Mouse (Mus musculus): ENCODE data around the gene Prss12. TPM values are rescaled to one million over a fixed set of nuclear protein-coding genes. Genes with fewer than 3 reads are reported as not detected.

Prss12 gene
- polyA plus RNA-seq, 1 experiment, result 0.43 TPM

DNA sequence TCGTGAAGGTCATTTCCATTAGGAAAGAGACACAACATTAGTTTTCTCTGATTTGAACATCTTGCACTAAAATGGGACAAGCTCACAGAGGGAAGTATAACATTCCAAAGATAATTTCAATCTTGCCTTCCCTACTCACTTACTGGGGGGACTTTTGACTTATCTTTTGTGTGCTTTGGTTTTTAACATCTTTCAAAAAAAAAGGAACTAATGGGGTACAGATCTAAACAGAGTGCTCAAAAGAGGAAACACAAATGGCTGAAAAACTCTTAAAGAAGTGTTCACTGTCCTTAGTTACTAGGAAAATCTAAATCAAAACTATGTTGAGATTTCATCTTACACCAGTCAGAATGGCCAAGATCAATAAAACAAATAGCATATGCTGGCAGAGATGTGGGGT lies 90.6 kb downstream of the Prss12 start:
- no peak for TF ChIP-seq CTCF (IDR thresholded peaks at IDR 0.05; ENCODE audit: control insufficient read depth, insufficient read depth, insufficient replicate concordance, low read depth, low read length)
- no peak for TF ChIP-seq POLR2A (IDR thresholded peaks at IDR 0.05; ENCODE audit: control insufficient read depth, low read depth, low read length)
- no peaks in the 10 kb centered on the region for H3K4me1 ChIP-seq (ENCODE audit: control insufficient read depth, insufficient read depth, low read length)
- no peaks in the 10 kb centered on the region for H3K36me3 ChIP-seq (ENCODE audit: control insufficient read depth, insufficient read depth, low read length)
- H3K27ac ChIP-seq (ENCODE audit: control insufficient read depth, insufficient read depth, low read depth, low read length), result no peak overlapping the region
- no peaks in the 10 kb centered on the region for H3K27me3 ChIP-seq (ENCODE audit: control insufficient read depth, insufficient read depth, low read length)
- H3K4me3 ChIP-seq (ENCODE audit: control insufficient read depth, low read depth, low read length), result no peak overlapping the region

- Histone ChIP-seq H3K4me3 (ENCODE audit: control insufficient read depth, low read depth, low read length) (no peak overlapping the region), H3K27me3 (ENCODE audit: control insufficient read depth, insufficient read depth, low read length) (no peaks in the 10 kb centered on the region), H3K36me3 (ENCODE audit: control insufficient read depth, insufficient read depth, low read length) (no peaks in the 10 kb centered on the region), H3K27ac (ENCODE audit: control insufficient read depth, insufficient read depth, low read depth, low read length) (no peak overlapping the region), H3K4me1 (ENCODE audit: control insufficient read depth, insufficient read depth, low read length) (no peaks in the 10 kb centered on the region)
- no peak for TF ChIP-seq POLR2A (IDR thresholded peaks at IDR 0.05; ENCODE audit: control insufficient read depth, low read depth, low read length)
- no peak for TF ChIP-seq CTCF (IDR thresholded peaks at IDR 0.05; ENCODE audit: control insufficient read depth, insufficient read depth, insufficient replicate concordance, low read depth, low read length)
These were observed 97.0 kb downstream of the Prss12 start for GRCm38 (mm10) chr3:123543585-123544304.

DNA sequence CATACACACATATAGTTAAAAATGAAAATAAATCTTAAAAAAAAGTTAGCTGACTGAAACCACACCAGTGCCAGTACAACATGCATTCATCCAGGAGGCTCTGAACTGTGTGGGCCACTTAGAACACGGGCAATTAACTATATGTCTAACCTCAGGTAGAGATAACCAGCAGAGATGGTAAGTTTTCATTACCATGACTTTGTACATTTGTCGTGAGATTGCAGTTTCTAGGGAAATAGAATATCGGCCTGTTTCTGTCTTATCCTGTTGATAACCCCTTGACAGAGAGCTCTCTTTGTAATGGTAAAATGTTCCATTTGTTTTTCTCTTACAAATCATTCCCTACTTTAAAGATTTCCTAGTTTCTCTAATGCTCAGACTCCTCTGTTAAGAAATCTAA lies 103.8 kb downstream of the Prss12 start:
- H3K36me3 ChIP-seq (ENCODE audit: control insufficient read depth, insufficient read depth, low read length), result no peaks in the 10 kb centered on the region
- no peaks in the 10 kb centered on the region for H3K27me3 ChIP-seq (ENCODE audit: control insufficient read depth, insufficient read depth, low read length)
- H3K4me1 ChIP-seq (ENCODE audit: control insufficient read depth, insufficient read depth, low read length), result no peaks in the 10 kb centered on the region; the same call in 1 of the 2 replicates
- no peak overlapping the region for H3K4me3 ChIP-seq (ENCODE audit: control insufficient read depth, low read depth, low read length)
- H3K27ac ChIP-seq (ENCODE audit: control insufficient read depth, insufficient read depth, low read depth, low read length), result no peak overlapping the region
- TF ChIP-seq POLR2A (IDR thresholded peaks at IDR 0.05; ENCODE audit: control insufficient read depth, low read depth, low read length) (no peak), CTCF (IDR thresholded peaks at IDR 0.05; ENCODE audit: control insufficient read depth, insufficient read depth, insufficient replicate concordance, low read depth, low read length) (no peak)

- H3K36me3 ChIP-seq (ENCODE audit: control insufficient read depth, insufficient read depth, low read length), result no peaks in the 10 kb centered on the region
- H3K4me1 ChIP-seq (ENCODE audit: control insufficient read depth, insufficient read depth, low read length), result no peaks in the 10 kb centered on the region; the same call in 1 of the 2 replicates
- TF ChIP-seq CTCF (IDR thresholded peaks at IDR 0.05; ENCODE audit: control insufficient read depth, insufficient read depth, insufficient replicate concordance, low read depth, low read length) (no peak), POLR2A (IDR thresholded peaks at IDR 0.05; ENCODE audit: control insufficient read depth, low read depth, low read length) (no peak)
- H3K27me3 ChIP-seq (ENCODE audit: control insufficient read depth, insufficient read depth, low read length), result no peaks in the 10 kb centered on the region
- no peak overlapping the region for H3K4me3 ChIP-seq (ENCODE audit: control insufficient read depth, low read depth, low read length)
- no peak overlapping the region for H3K27ac ChIP-seq (ENCODE audit: control insufficient read depth, insufficient read depth, low read depth, low read length)
These were observed 107.2 kb downstream of the Prss12 start for GRCm38 (mm10) chr3:123553872-123554271.

DNA sequence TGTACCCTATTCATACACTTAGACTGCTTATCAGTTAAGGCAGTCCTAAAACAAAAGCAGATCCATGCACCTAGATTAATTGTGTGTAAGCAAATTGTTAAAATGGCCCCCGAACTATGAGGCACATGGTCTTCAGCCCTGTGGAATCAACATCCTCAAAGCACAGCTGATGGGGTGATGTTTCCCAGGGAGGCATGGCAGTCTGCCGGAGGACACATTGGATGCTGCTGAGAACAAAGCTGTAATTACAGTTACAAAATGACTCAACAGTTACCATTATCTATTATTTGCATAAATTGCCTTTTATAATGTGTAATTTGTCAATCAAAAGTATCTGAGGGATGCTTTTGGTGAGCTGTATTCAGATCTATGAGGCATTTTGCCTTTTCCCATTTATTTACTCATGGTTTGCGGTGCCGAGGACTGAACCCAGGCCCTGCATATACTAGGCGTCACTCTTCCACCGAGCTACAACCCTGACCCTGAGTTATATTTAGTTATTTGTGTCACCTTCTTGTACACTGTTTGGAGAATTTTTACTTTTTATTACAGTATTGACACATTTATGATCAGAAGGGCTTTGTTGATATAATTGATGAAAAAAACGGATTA lies 108.6 kb downstream of the Prss12 start:
- TF ChIP-seq CTCF (IDR thresholded peaks at IDR 0.05; ENCODE audit: control insufficient read depth, insufficient read depth, insufficient replicate concordance, low read depth, low read length), result no peak
- no peak for TF ChIP-seq POLR2A (IDR thresholded peaks at IDR 0.05; ENCODE audit: control insufficient read depth, low read depth, low read length)
- Histone ChIP-seq H3K36me3 (ENCODE audit: control insufficient read depth, insufficient read depth, low read length) (no peaks in the 10 kb centered on the region), H3K4me1 (ENCODE audit: control insufficient read depth, insufficient read depth, low read length) (no peaks in the 10 kb centered on the region; the same call in 1 of the 2 replicates), H3K27ac (ENCODE audit: control insufficient read depth, insufficient read depth, low read depth, low read length) (no peak overlapping the region), H3K27me3 (ENCODE audit: control insufficient read depth, insufficient read depth, low read length) (no peaks in the 10 kb centered on the region), H3K4me3 (ENCODE audit: control insufficient read depth, low read depth, low read length) (no peak overlapping the region)

Other genes starting within 250 kb of the Prss12 start
- gene Synpo2, start 210.8 kb upstream of the Prss12 start, polyA plus RNA-seq (2012; rRNA removed), result 0.73 and 2.0 TPM in 2 replicates
- 3.3 and 5.3 TPM in 2 replicates for gene Sec24d, start 179.5 kb upstream of the Prss12 start, polyA plus RNA-seq (2012; rRNA removed)
- 4.2 and 4.5 TPM in 2 replicates for gene Mettl14, start 60.8 kb upstream of the Prss12 start, polyA plus RNA-seq (2012; rRNA removed)
- 9.4 and 10.0 TPM in 2 replicates for gene Ndst3, start 243.9 kb downstream of the Prss12 start, polyA plus RNA-seq (2012; rRNA removed)